Mouse (Mus musculus) brain, embryonic 14.5 days (tissue): ENCODE data around the gene Creb5.

Source experiments
- CTCF ChIP-seq: fragments of 200-500 bp; IDR thresholded peaks from 2 replicates; pipeline ENCODE4 v1.5.1; 2012; ENCODE audit warnings: inconsistent platforms, mild to moderate bottlenecking, moderate library complexity, borderline replicate concordance; ENCODE audit not compliant: insufficient read depth, insufficient read length; ENCODE audit errors: extremely low read depth
- POLR2A ChIP-seq: fragments of 200-500 bp; IDR thresholded peaks from 2 replicates; pipeline ENCODE4 v1.6.1; 2012; ENCODE audit warnings: mild to moderate bottlenecking, inconsistent platforms, borderline replicate concordance; ENCODE audit not compliant: poor library complexity, insufficient read depth, insufficient read length, severe bottlenecking; ENCODE audit errors: extremely low read depth

- TF ChIP-seq CTCF (no peak), POLR2A (no peak)
Measured at GRCm38 (mm10) chr6:53583234-53583875, 296.3 kb downstream of the Creb5 start.
